9 mouse cellular contexts compared by ENCODE assay signal in the genomic region with DNA sequence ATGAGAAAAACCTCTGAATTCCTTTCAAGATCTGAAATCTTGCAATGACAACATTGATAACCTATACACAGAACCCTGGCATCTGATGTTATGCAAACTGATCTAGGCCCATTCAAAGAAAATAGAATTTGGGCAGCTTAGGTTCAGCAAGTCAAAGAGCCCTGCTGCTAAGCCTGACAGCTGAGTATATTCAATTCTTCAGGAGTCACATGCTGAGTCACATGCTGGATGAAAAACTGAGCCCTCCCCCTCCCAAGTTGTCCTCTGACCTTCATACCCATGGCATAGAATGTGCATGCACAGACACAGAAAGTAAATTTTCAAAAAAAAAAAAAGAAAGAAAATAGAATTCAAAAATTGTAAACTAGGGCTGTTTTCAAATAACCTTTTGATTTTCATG.
A peak's percentile ranks its signal among the peaks of the same experiment; 100 is the strongest.
DNase-seq lines count a peak whose midpoint lies in the region; ATAC-seq lines count a peak whose summit lies in the region.
"Had no signal": no experiment of that assay in that cellular context is flagged by ENCODE, and none has a peak within 500 bp of the region (broad histone marks: within the 10 kb centered on the region; RNA-seq: fewer than 3 reads in every experiment).

No protein-coding gene starts in this region.

- H3K4me3 ChIP-seq in heart, embryonic 13.5 days = no peak overlapping the region
- H3K4me3 ChIP-seq: liver, embryonic 12.5 days had no signal

- H3K9ac ChIP-seq in heart, embryonic 13.5 days = no peak overlapping the region
- H3K9ac ChIP-seq: liver, embryonic 12.5 days had no signal

- no peaks in the 10 kb centered on the region for H3K9me3 ChIP-seq in heart, embryonic 13.5 days
- H3K9me3 ChIP-seq: liver, embryonic 12.5 days had no signal

- no peaks in the 10 kb centered on the region for H3K36me3 ChIP-seq in heart, embryonic 13.5 days
- H3K36me3 ChIP-seq: liver, embryonic 12.5 days had no signal

- peaks cover 19% of the 10 kb centered on the region for H3K4me1 ChIP-seq in heart, embryonic 13.5 days
- H3K4me1 ChIP-seq: liver, embryonic 12.5 days had no signal

- no peaks in the 10 kb centered on the region for H3K27me3 ChIP-seq in heart, embryonic 13.5 days (replicated peaks)
- H3K27me3 ChIP-seq: liver, embryonic 12.5 days had no signal

- ATAC-seq in heart, embryonic 13.5 days (ENCODE audit: extremely low read depth, insufficient number of reproducible peaks, low FRiP score, low TSS enrichment) = no peak
- ATAC-seq: liver, embryonic 12.5 days had no signal

- H3K4me2 ChIP-seq in heart, embryonic 13.5 days = peak overlapping the region; percentile 30
- H3K4me2 ChIP-seq: liver, embryonic 12.5 days had no signal

- H3K27ac ChIP-seq in heart, embryonic 13.5 days (replicated peaks) = peak overlapping the region; percentile 86
- H3K27ac ChIP-seq: liver, embryonic 12.5 days had no signal

- DNase-seq in cerebellum, postnatal 10 days = peak; percentile 11 to 12
- DNase-seq in cerebellum, adult 9-11 months = no peak
- no peak for DNase-seq in heart, adult 11 months
- DNase-seq in retina, embryonic 14.5 days (ENCODE audit: low spot score) = peak; percentile 20
- no peak for DNase-seq in retina, postnatal 1 day
- DNase-seq in right cerebral cortex, postnatal 25 days = no peak
- DNase-seq in lung, postnatal 25 days (ENCODE audit: low spot score) = no peak

Comparison
In these comparisons a context has a peak if more than half of its experiments do, and no peak if none do; other contexts are left out.
1. DNase-seq: peak in cerebellum, postnatal 10 days (2 of 2) and retina, embryonic 14.5 days (single experiment); none in cerebellum, adult 9-11 months (single experiment), heart, adult 11 months (single experiment), retina, postnatal 1 day (single experiment), right cerebral cortex, postnatal 25 days (single experiment) and lung, postnatal 25 days (single experiment).